Mouse (Mus musculus) stomach, embryonic 15.5 days (tissue): ENCODE measurements around the gene Tagln3. TPM values are rescaled to one million over a fixed set of nuclear protein-coding genes. Genes with fewer than 3 reads are reported as not detected.

Experiments
- ATAC-seq: fragments of 200-750 bp; cut with Nextera tagmentation; 2 replicates; pipeline ENCODE4 v1.8.0; 2017; ENCODE audit warnings: low read depth, moderate number of reproducible peaks, moderate TSS enrichment; ENCODE audit not compliant: insufficient read depth, low FRiP score
- H3K27ac ChIP-seq: fragments of 300-500 bp; sonication (generic); 2 replicates; pipeline ENCODE4 v1.5.1; 2015; ENCODE audit warnings: mild to moderate bottlenecking, inconsistent platforms
- H3K27me3 ChIP-seq: fragments of 300-500 bp; sonication (generic); replicated peaks from 2 replicates; pipeline ENCODE4 v1.6.1; 2015; ENCODE audit warnings: inconsistent platforms
- H3K36me3 ChIP-seq: fragments of 300-500 bp; sonication (generic); 2 replicates; pipeline ENCODE4 v1.6.1; 2015; ENCODE audit warnings: inconsistent platforms
- H3K4me1 ChIP-seq: fragments of 300-500 bp; sonication (generic); 2 replicates; pipeline ENCODE4 v1.6.1; 2015; ENCODE audit warnings: inconsistent platforms
- H3K4me2 ChIP-seq: fragments of 300-500 bp; sonication (generic); 2 replicates; pipeline ENCODE4 v1.6.1; 2015; ENCODE audit warnings: mild to moderate bottlenecking, inconsistent platforms
- H3K4me3 ChIP-seq: fragments of 300-500 bp; sonication (generic); replicated peaks from 2 replicates; pipeline ENCODE4 v1.5.1; 2015; ENCODE audit warnings: inconsistent platforms
- H3K9ac ChIP-seq: fragments of 300-500 bp; sonication (generic); 2 replicates; pipeline ENCODE4 v1.6.1; 2015; ENCODE audit warnings: inconsistent platforms
- H3K9me3 ChIP-seq: fragments of 300-500 bp; sonication (generic); 2 replicates; pipeline ENCODE4 v1.6.1; 2016; ENCODE audit warnings: inconsistent platforms
- WGBS: fragments of 180-500 bp; shearing (Covaris S2); methylation state at CpG from one replicate; pipeline ENCODE4 v1.1.7; 2015; 5-methylcytosine and 5-hydroxymethylcytosine counted together
- polyA plus RNA-seq: library from polyadenylated mRNA; unstranded; fragments of >200 nt; fragmentation: Nextera tagmentation; extraction: Ambion mirVana; gene quantifications from 2 replicates; pipeline ENCODE4 v1.2.1, GENCODE M21; 2015

The Tagln3 gene
- polyA plus RNA-seq, 1 experiment from 2014 or later: 27.1 TPM

DNA sequence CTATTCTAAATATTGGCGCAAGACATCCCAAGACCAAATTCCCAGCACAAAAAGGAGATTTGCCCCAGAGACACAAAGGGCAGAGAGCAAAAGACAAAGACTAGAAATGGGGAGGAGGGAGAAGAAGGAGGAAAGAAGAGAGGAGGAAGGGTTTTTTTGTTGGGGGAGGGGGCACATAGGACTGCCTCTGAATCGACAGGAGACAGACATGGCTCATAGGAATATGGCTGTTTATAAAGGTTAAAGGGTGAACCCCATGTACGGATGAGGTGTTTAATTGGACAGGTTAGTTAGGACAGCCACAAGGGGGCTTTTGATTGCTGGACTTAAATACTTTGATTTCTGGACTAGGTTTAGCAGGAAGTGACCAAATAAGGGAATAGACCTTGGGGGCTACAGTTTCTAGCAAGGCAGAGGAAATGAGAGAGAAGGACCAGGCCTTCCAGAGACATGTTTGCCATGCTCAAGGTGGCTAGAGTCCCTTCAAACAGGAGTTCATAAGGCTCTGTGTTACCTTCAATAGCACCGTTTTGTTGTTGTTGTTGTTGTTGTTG lies 19.3 kb upstream of the Tagln3 start:
- Histone ChIP-seq H3K4me2 (peak overlapping the region; percentile 57; the same call in 1 of the 2 replicates), H3K27me3 (no peaks in the 10 kb centered on the region)

DNA sequence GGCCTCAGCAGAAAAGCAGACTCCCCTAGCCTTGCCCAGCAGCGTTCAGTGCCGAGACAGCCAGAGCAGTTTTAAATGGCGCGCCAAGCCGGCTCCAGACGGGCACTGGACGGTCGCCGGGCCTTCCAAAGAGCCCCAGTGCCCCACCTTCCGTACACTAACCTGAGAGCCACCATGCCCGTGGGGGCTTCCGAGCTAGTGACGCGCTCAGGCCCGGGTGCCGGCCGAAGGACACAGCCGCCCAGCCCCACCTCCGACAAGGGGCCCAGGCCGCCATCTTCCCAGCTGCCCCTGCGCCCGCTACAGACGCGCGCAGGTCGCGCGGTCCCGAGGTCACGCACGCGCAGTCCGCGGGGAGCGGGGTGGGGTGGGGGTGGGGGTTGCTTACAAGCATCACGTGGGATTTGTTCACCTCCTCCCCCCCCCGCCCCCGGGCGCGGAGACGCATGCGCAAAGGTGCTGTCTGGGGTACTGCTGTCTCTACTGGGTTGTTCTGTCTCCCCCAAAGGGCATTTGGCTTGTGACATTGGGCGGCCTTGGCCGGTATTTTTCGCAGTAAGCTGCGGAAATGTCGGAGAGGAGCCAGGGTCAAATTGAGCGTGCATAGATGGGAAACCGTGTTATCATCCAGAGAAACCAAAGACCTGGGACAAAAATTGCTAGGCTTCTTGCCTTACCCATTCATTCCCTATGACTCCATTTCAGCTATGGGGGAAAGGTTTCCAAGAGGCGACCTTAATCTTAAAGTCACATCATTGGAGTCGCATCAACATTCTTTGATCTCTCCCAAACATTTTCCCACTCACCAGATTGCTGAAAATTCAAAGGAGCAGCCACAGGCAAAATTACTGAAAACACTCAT lies 18.4 kb upstream of the Tagln3 start, which contains the start of gene Abhd10:
Abhd10 (minus strand) TSS at position 341 of the 862 bp plus-strand sequence.
- H3K36me3 ChIP-seq: no peaks in the 10 kb centered on the region
- H3K4me1 ChIP-seq: peaks cover 7% of the 10 kb centered on the region
- ATAC-seq: peak; percentile 99
- WGBS: under 1% methylated on average over 51 of the region's 51 CpGs
- peak within 1 kb of the TSS; percentile 93 for H3K27ac ChIP-seq
- no peaks in the 10 kb centered on the region for H3K27me3 ChIP-seq
- peak within 1 kb of the TSS; percentile 57 for H3K4me2 ChIP-seq
- peak within 1 kb of the TSS; percentile 85 for H3K9ac ChIP-seq
- no peaks in the 10 kb centered on the region for H3K9me3 ChIP-seq
- peak within 1 kb of the TSS; percentile 63 for H3K4me3 ChIP-seq

More for the DNA sequence above, 19.3 kb upstream of the Tagln3 start:
- peak overlapping the region; percentile 93; the same call in 1 of the 2 replicates for H3K27ac ChIP-seq
- H3K4me1 ChIP-seq: peaks cover 7% of the 10 kb centered on the region
- ATAC-seq: no peak
- no peak overlapping the region for H3K9ac ChIP-seq
- WGBS: 64% methylated on average over 4 of the region's 4 CpGs
- H3K36me3 ChIP-seq: peaks cover 5% of the 10 kb centered on the region; the same call in 1 of the 2 replicates
- no peaks in the 10 kb centered on the region for H3K9me3 ChIP-seq
- H3K4me3 ChIP-seq: no peak overlapping the region

GRCm38 (mm10) chr16:45737880-45738279 lies 13.5 kb upstream of the Tagln3 start:
- no peak for ATAC-seq
- Histone ChIP-seq H3K27ac (no peak overlapping the region), H3K9ac (no peak overlapping the region), H3K9me3 (no peaks in the 10 kb centered on the region), H3K4me3 (no peak overlapping the region), H3K4me1 (peaks cover 7% of the 10 kb centered on the region), H3K4me2 (no peak overlapping the region), H3K27me3 (no peaks in the 10 kb centered on the region), H3K36me3 (peaks cover 16% of the 10 kb centered on the region; the same call in 1 of the 2 replicates)
- WGBS: 81% methylated on average over 8 of the region's 8 CpGs

DNA sequence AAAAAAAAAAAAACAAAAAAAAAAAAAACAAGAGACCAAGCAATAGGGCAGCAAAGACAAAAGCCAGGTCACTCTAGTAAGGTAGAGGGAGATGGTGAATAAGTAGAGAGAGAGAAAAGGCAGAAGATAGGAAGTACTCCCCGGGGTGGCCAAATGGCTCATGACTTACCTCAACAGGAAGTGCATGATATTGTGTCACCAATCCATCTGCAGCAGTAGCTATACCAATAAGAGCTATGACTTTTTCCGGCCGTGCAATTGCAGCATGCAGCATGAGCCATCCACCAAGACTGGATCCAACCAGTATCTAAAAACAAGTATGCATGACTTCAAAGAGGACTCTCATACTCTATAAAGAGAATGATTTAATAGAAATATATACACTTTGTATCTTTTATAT lies 12.3 kb upstream of the Tagln3 start:
- H3K9me3 ChIP-seq: no peaks in the 10 kb centered on the region
- peaks cover 7% of the 10 kb centered on the region for H3K4me1 ChIP-seq
- H3K27me3 ChIP-seq: no peaks in the 10 kb centered on the region
- no peak overlapping the region for H3K4me2 ChIP-seq
- H3K9ac ChIP-seq: no peak overlapping the region
- WGBS: 92% methylated on average over 3 of the region's 3 CpGs
- no peak overlapping the region for H3K27ac ChIP-seq
- no peak for ATAC-seq
- peaks cover 21% of the 10 kb centered on the region; the same call in 1 of the 2 replicates for H3K36me3 ChIP-seq
- no peak overlapping the region for H3K4me3 ChIP-seq

- Histone ChIP-seq H3K4me3 (no peak overlapping the region), H3K9ac (no peak overlapping the region), H3K4me1 (peaks cover 4% of the 10 kb centered on the region; the same call in 1 of the 2 replicates), H3K9me3 (no peaks in the 10 kb centered on the region), H3K27me3 (no peaks in the 10 kb centered on the region), H3K36me3 (0 out of 2 replicates have a peak, but pooled peaks cover 25% of the 10 kb centered on the region), H3K27ac (no peak overlapping the region), H3K4me2 (no peak overlapping the region)
- ATAC-seq: no peak
- 86% methylated on average over 5 of the region's 5 CpGs for WGBS
Measured at GRCm38 (mm10) chr16:45729163-45729562, 4.8 kb upstream of the Tagln3 start.

DNA sequence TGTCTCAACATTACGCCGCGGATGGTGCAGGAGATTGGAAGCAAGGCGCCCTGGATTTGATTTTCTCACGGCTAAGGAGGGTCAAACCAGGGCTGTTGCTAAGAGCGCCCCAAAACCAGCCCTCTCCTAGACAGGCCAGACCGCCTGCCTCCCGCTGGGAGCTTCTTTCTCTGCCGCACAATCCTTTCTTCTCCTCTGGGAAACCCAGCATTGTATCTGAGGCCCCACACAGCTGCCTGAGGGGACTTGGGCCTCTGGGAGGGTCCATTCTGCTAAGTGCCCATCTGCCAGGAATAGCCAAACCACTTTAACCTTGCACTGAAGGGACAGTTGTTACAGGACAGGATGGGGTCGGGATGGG lies 314 bp upstream of the Tagln3 start:
- peak; percentile 44; the same call in 1 of the 2 replicates for ATAC-seq
- 0 out of 2 replicates have a peak, but pooled peaks cover 2% of the 10 kb centered on the region for H3K36me3 ChIP-seq
- H3K4me3 ChIP-seq: peak overlapping the region; percentile 50
- 6% methylated on average over 10 of the region's 10 CpGs for WGBS
- no peaks in the 10 kb centered on the region for H3K27me3 ChIP-seq
- peak overlapping the region; percentile 32; the same call in 1 of the 2 replicates for H3K9ac ChIP-seq
- H3K27ac ChIP-seq: no peak overlapping the region
- H3K4me2 ChIP-seq: peak overlapping the region; percentile 92
- H3K4me1 ChIP-seq: peaks cover 12% of the 10 kb centered on the region; the same call in 1 of the 2 replicates
- H3K9me3 ChIP-seq: no peaks in the 10 kb centered on the region

GRCm38 (mm10) chr16:45723172-45723901 lies 1.1 kb downstream of the Tagln3 start:
- no peak overlapping the region for H3K9ac ChIP-seq
- no peaks in the 10 kb centered on the region for H3K36me3 ChIP-seq
- peak overlapping the region; percentile 92 for H3K4me2 ChIP-seq
- 53% methylated on average over 6 of the region's 6 CpGs for WGBS
- H3K27ac ChIP-seq: no peak overlapping the region
- no peaks in the 10 kb centered on the region for H3K9me3 ChIP-seq
- no peaks in the 10 kb centered on the region for H3K27me3 ChIP-seq
- H3K4me1 ChIP-seq: peaks cover 12% of the 10 kb centered on the region; the same call in 1 of the 2 replicates
- ATAC-seq: no peak
- H3K4me3 ChIP-seq: peak overlapping the region; percentile 50

- H3K27ac ChIP-seq: no peak overlapping the region
- H3K4me3 ChIP-seq: no peak overlapping the region
- H3K27me3 ChIP-seq: no peaks in the 10 kb centered on the region
- ATAC-seq: no peak
- 72% methylated on average over 3 of the region's 3 CpGs for WGBS
- H3K4me1 ChIP-seq: peaks cover 12% of the 10 kb centered on the region; the same call in 1 of the 2 replicates
- no peak overlapping the region for H3K9ac ChIP-seq
- H3K36me3 ChIP-seq: no peaks in the 10 kb centered on the region
- no peak overlapping the region for H3K4me2 ChIP-seq
- no peaks in the 10 kb centered on the region for H3K9me3 ChIP-seq
Measured at GRCm38 (mm10) chr16:45722460-45722951, 1.9 kb downstream of the Tagln3 start.

- ATAC-seq: no peak
- H3K27me3 ChIP-seq: no peaks in the 10 kb centered on the region
Measured at GRCm38 (mm10) chr16:45720022-45720630, 4.3 kb downstream of the Tagln3 start.

GRCm38 (mm10) chr16:45718296-45718695 lies 6.1 kb downstream of the Tagln3 start:
- H3K27me3 ChIP-seq: no peaks in the 10 kb centered on the region
- ATAC-seq: no peak
- H3K27ac ChIP-seq: no peak overlapping the region
- WGBS: 89% methylated on average over 4 of the region's 4 CpGs
- no peak overlapping the region for H3K4me3 ChIP-seq
- H3K9me3 ChIP-seq: no peaks in the 10 kb centered on the region
- no peaks in the 10 kb centered on the region for H3K36me3 ChIP-seq
- H3K9ac ChIP-seq: no peak overlapping the region
- H3K4me2 ChIP-seq: no peak overlapping the region
- no peaks in the 10 kb centered on the region for H3K4me1 ChIP-seq

More at GRCm38 (mm10) chr16:45720022-45720630, 4.3 kb downstream of the Tagln3 start:
- Histone ChIP-seq H3K36me3 (no peaks in the 10 kb centered on the region), H3K4me3 (no peak overlapping the region), H3K4me2 (no peak overlapping the region), H3K27ac (no peak overlapping the region), H3K9me3 (no peaks in the 10 kb centered on the region), H3K9ac (no peak overlapping the region), H3K4me1 (peaks cover 12% of the 10 kb centered on the region; the same call in 1 of the 2 replicates)
- WGBS: 72% methylated on average over 10 of the region's 10 CpGs

- Histone ChIP-seq H3K4me3 (no peak overlapping the region), H3K27me3 (no peaks in the 10 kb centered on the region), H3K27ac (no peak overlapping the region), H3K4me1 (no peaks in the 10 kb centered on the region), H3K9me3 (no peaks in the 10 kb centered on the region), H3K9ac (no peak overlapping the region), H3K4me2 (no peak overlapping the region), H3K36me3 (no peaks in the 10 kb centered on the region)
- ATAC-seq: no peak
- 75% methylated on average over 5 of the region's 5 CpGs for WGBS
Measured at GRCm38 (mm10) chr16:45714489-45715150, 9.8 kb downstream of the Tagln3 start.
